Mouse (Mus musculus): ENCODE results near the gene Pde1b. TPM values are rescaled to one million over a fixed set of nuclear protein-coding genes. Genes with fewer than 3 reads are reported as not detected.

Gene Pde1b
- polyA plus RNA-seq, 1 experiment from 2014 or later = 2.8 TPM

DNA sequence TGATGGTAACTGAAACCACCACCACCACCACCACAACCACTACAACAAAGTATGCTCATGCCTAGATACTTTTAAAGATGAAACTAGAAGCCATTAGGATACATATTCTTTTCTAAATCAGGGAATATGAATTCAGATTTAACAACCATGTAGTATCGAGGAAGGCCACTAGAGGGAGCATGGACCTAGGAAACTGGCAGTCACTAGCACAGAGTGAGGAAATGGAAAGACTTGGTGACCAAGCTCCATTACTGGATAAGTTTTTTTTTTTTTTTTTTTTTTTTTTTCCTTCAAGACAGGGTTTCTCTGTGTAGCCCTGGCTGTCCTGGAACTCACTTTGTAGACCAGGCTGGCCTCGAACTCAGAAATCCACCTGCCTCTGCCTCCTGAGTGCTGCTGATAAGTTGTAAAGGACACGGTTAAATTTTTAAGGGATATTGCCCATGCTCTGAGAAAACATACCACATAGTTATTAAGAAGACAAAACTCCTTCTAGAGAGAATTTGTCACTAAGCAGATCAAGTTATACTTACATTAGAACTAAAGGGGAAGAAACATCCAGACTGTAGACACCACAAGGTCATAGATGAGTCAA is 49.4 kb downstream of the Pde1b start:
- 43% methylated on average over 3 of the region's 3 CpGs for WGBS

GRCm38 (mm10) chr15:103564981-103565380 is 62.1 kb downstream of the Pde1b start, which contains the start of gene Glycam1:
Gene Glycam1 (minus strand): TSS chr15:103565081.
- Histone ChIP-seq H3K27ac (ENCODE audit: low read length) (no peak within 1 kb of the TSS), H3K27me3 (ENCODE audit: control insufficient read depth, insufficient read depth, low read length) (no peaks in the 10 kb centered on the region), H3K4me2 (ENCODE audit: low read depth, low read length) (no peak within 1 kb of the TSS), H3K4me3 (ENCODE audit: low read length) (no peak within 1 kb of the TSS), H3K9ac (ENCODE audit: low read length) (no peak within 1 kb of the TSS), H3K4me1 (ENCODE audit: control insufficient read depth, insufficient read depth, low read length) (no peaks in the 10 kb centered on the region), H3K9me3 (replicated peaks; ENCODE audit: control insufficient read depth, low read length) (no peaks in the 10 kb centered on the region), H3K36me3 (ENCODE audit: control insufficient read depth, insufficient read depth) (no peaks in the 10 kb centered on the region)
- no peak for ATAC-seq (replicated peaks; ENCODE audit: extremely low read depth, insufficient read depth, low FRiP score)

More for the DNA sequence above, 49.4 kb downstream of the Pde1b start:
- Histone ChIP-seq H3K4me1 (ENCODE audit: control insufficient read depth, insufficient read depth, low read length) (no peaks in the 10 kb centered on the region), H3K9me3 (replicated peaks; ENCODE audit: control insufficient read depth, low read length) (no peaks in the 10 kb centered on the region), H3K36me3 (ENCODE audit: control insufficient read depth, insufficient read depth) (no peaks in the 10 kb centered on the region), H3K4me2 (ENCODE audit: low read depth, low read length) (no peak overlapping the region), H3K27ac (ENCODE audit: low read length) (no peak overlapping the region), H3K4me3 (ENCODE audit: low read length) (no peak overlapping the region), H3K9ac (ENCODE audit: low read length) (no peak overlapping the region), H3K27me3 (ENCODE audit: control insufficient read depth, insufficient read depth, low read length) (no peaks in the 10 kb centered on the region)
- ATAC-seq (replicated peaks; ENCODE audit: extremely low read depth, insufficient read depth, low FRiP score) = no peak; the same call in 1 of the 2 replicates

Other genes starting within 250 kb of the Pde1b start
- 3.3 and 3.9 TPM in 2 replicates for gene Nfe2, start 244.6 kb upstream of the Pde1b start, polyA plus RNA-seq (2015; fragmentation: Nextera tagmentation; extraction: Ambion mirVana)
- 155 and 161 TPM in 2 replicates for gene Copz1, start 230.3 kb upstream of the Pde1b start, polyA plus RNA-seq (2015; fragmentation: Nextera tagmentation; extraction: Ambion mirVana)
- 0.19 TPM in 1 of 2 replicates, not detected in the other for gene Gpr84, start 192.4 kb upstream of the Pde1b start, polyA plus RNA-seq (2015; fragmentation: Nextera tagmentation; extraction: Ambion mirVana)
- gene Zfp385a, start 162.9 kb upstream of the Pde1b start, polyA plus RNA-seq (2015; fragmentation: Nextera tagmentation; extraction: Ambion mirVana) = 6.5 and 7.5 TPM in 2 replicates
- gene Itga5, start 136.3 kb upstream of the Pde1b start, polyA plus RNA-seq (2015; fragmentation: Nextera tagmentation; extraction: Ambion mirVana) = 64.0 and 72.7 TPM in 2 replicates
- 15.3 and 18.5 TPM in 2 replicates for gene Gtsf1, start 72.6 kb upstream of the Pde1b start, polyA plus RNA-seq (2015; fragmentation: Nextera tagmentation; extraction: Ambion mirVana)
- gene Gtsf2, start 54.6 kb upstream of the Pde1b start, polyA plus RNA-seq (2015; fragmentation: Nextera tagmentation; extraction: Ambion mirVana) = not detected in 2 replicates
- gene Nckap1l, start 49.2 kb upstream of the Pde1b start, polyA plus RNA-seq (2015; fragmentation: Nextera tagmentation; extraction: Ambion mirVana) = 3.6 and 7.0 TPM in 2 replicates
- 52.7 and 58.6 TPM in 2 replicates for gene Ppp1r1a, start 35.0 kb downstream of the Pde1b start, polyA plus RNA-seq (2015; fragmentation: Nextera tagmentation; extraction: Ambion mirVana)
- gene Glycam1, start 62.0 kb downstream of the Pde1b start, polyA plus RNA-seq (2015; fragmentation: Nextera tagmentation; extraction: Ambion mirVana) = not detected in 2 replicates

Measured in heart, embryonic 16.5 days (tissue).